Mouse (Mus musculus) neural tube, embryonic 11.5 days (tissue): ENCODE measurements around the gene Lrig2. TPM values are rescaled to one million over a fixed set of nuclear protein-coding genes. Genes with fewer than 3 reads are reported as not detected.

Experiments
- ATAC-seq: fragments of 200-750 bp; cut with Nextera tagmentation; 2 replicates; pipeline ENCODE4 v1.8.0; 2017; ENCODE audit warnings: moderate number of reproducible peaks, mild to moderate bottlenecking, moderate TSS enrichment, moderate library complexity; ENCODE audit not compliant: insufficient read depth, low FRiP score, low TSS enrichment
- DNase-seq: peaks from one replicate; pipeline ENCODE4 v3.0.0-alpha.2; 2015; ENCODE audit warnings: low spot score
- H3K27ac ChIP-seq: fragments of 300-500 bp; sonication (generic); 2 replicates; pipeline ENCODE4 v1.5.1; 2014; ENCODE audit warnings: low read depth, mild to moderate bottlenecking, low read length
- H3K27me3 ChIP-seq: fragments of 300-500 bp; sonication (generic); 2 replicates; pipeline ENCODE4 v1.6.1; 2014; ENCODE audit warnings: mild to moderate bottlenecking, low read length, mixed read lengths; ENCODE audit not compliant: control insufficient read depth, insufficient read depth
- H3K36me3 ChIP-seq: fragments of 300-500 bp; sonication (generic); 2 replicates; pipeline ENCODE4 v1.6.1; 2014; ENCODE audit warnings: mild to moderate bottlenecking, low read length, moderate library complexity, mixed read lengths; ENCODE audit not compliant: control insufficient read depth, insufficient read depth
- H3K4me1 ChIP-seq: fragments of 300-500 bp; sonication (generic); 2 replicates; pipeline ENCODE4 v1.6.1; 2014; ENCODE audit warnings: low read length, mixed read lengths; ENCODE audit not compliant: control insufficient read depth, insufficient read depth
- H3K4me2 ChIP-seq: fragments of 300-500 bp; sonication (generic); 2 replicates; pipeline ENCODE4 v1.6.1; 2014; ENCODE audit warnings: low read depth, mild to moderate bottlenecking, moderate library complexity
- H3K4me3 ChIP-seq: fragments of 300-500 bp; sonication (generic); 2 replicates; pipeline ENCODE4 v1.5.1; 2014; ENCODE audit warnings: low read depth, low read length
- H3K9ac ChIP-seq: fragments of 300-500 bp; sonication (generic); 2 replicates; pipeline ENCODE4 v1.6.1; 2014; ENCODE audit warnings: mild to moderate bottlenecking, low read length
- H3K9me3 ChIP-seq: fragments of 300-500 bp; sonication (generic); 2 replicates; pipeline ENCODE4 v1.6.1; 2016; ENCODE audit warnings: low read length; ENCODE audit not compliant: control insufficient read depth
- WGBS: fragments of 180-500 bp; shearing (Covaris S2); extraction: QIAGEN DNeasy Blood & Tissue Kit; methylation state at CpG from one replicate; pipeline ENCODE4 v1.1.7; 2014; 5-methylcytosine and 5-hydroxymethylcytosine counted together
- polyA plus RNA-seq: library from polyadenylated mRNA; unstranded; fragments of >200 nt; fragmentation: Nextera tagmentation; extraction: Ambion mirVana; gene quantifications from 2 replicates; pipeline ENCODE4 v1.2.1, GENCODE M21; 2014

Lrig2 gene
- polyA plus RNA-seq, 1 experiment from 2014 or later: 30.2 TPM

GRCm38 (mm10) chr3:104407506-104407905 lies 104.2 kb downstream of the Lrig2 start:
- ATAC-seq: no peak

GRCm38 (mm10) chr3:104403582-104403981 lies 108.1 kb downstream of the Lrig2 start:
- H3K9ac ChIP-seq: no peak overlapping the region
- no peaks in the 10 kb centered on the region for H3K27me3 ChIP-seq
- no peak overlapping the region for H3K27ac ChIP-seq
- H3K4me2 ChIP-seq: no peak overlapping the region
- WGBS: 80% methylated on average over 4 of the region's 4 CpGs
- H3K36me3 ChIP-seq: no peaks in the 10 kb centered on the region
- no peaks in the 10 kb centered on the region for H3K4me1 ChIP-seq
- ATAC-seq (no peak), DNase-seq (no peak)
- H3K4me3 ChIP-seq: no peak overlapping the region
- H3K9me3 ChIP-seq: no peaks in the 10 kb centered on the region

More at GRCm38 (mm10) chr3:104407506-104407905, 104.2 kb downstream of the Lrig2 start:
- Histone ChIP-seq H3K4me2 (no peak overlapping the region), H3K4me3 (no peak overlapping the region), H3K9ac (no peak overlapping the region), H3K36me3 (no peaks in the 10 kb centered on the region), H3K27ac (no peak overlapping the region), H3K27me3 (no peaks in the 10 kb centered on the region), H3K9me3 (no peaks in the 10 kb centered on the region), H3K4me1 (no peaks in the 10 kb centered on the region)
- WGBS: 68% methylated on average over 7 of the region's 7 CpGs
- no peak for DNase-seq

DNA sequence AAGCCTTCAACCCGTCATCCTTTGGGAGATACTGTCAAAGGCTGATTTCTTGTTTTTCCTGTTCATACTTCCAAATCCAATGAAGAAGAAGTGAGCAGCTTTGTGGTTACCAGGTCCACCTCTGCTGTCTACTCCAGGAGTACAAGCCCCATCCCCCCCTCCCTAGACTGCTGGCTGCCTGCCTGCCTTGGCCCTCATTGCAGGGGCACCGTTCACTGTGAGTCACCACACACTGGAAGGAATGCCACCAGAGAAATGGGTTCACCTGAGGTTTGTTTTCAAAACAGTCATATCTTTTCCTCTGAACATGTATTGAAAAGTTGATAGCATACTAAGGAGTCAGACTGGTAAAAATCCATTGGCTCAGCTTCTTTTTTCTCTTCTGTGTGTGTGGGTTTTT lies 110.5 kb downstream of the Lrig2 start:
- no peaks in the 10 kb centered on the region for H3K27me3 ChIP-seq
- no peaks in the 10 kb centered on the region for H3K4me1 ChIP-seq
- H3K9me3 ChIP-seq: no peaks in the 10 kb centered on the region
- H3K9ac ChIP-seq: no peak overlapping the region
- ATAC-seq (no peak), DNase-seq (no peak)
- no peaks in the 10 kb centered on the region for H3K36me3 ChIP-seq
- no peak overlapping the region for H3K4me3 ChIP-seq
- H3K27ac ChIP-seq: no peak overlapping the region
- no peak overlapping the region for H3K4me2 ChIP-seq
- 83% methylated on average over 2 of the region's 2 CpGs for WGBS

DNA sequence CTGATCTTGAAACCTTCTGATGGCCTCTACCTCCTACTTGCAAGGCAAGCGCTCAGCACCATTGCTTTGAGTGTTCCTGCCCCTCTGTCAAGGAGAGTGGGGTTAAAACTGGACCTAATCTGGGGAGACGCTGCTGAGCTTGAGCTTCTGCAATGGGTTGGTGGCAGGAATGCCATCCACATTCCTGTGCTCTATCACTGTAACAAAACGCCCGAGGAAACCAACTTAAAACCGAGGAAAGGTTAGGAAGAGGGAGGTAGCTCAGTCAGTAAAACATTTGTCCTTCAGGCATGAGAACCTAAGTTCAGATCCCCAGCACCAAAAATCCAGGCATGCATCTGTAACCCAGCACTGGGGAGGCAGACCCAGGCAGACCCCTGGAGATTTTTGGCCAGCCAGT lies 111.6 kb downstream of the Lrig2 start:
- Histone ChIP-seq H3K27ac (no peak overlapping the region), H3K4me3 (no peak overlapping the region), H3K4me2 (no peak overlapping the region), H3K9me3 (no peaks in the 10 kb centered on the region), H3K4me1 (no peaks in the 10 kb centered on the region), H3K36me3 (no peaks in the 10 kb centered on the region), H3K27me3 (no peaks in the 10 kb centered on the region), H3K9ac (no peak overlapping the region)
- DNase-seq (no peak), ATAC-seq (no peak)
- 83% methylated on average over 5 of the region's 5 CpGs for WGBS

- Histone ChIP-seq H3K4me1 (no peaks in the 10 kb centered on the region), H3K36me3 (no peaks in the 10 kb centered on the region), H3K27me3 (no peaks in the 10 kb centered on the region), H3K4me2 (no peak overlapping the region), H3K27ac (no peak overlapping the region), H3K9ac (no peak overlapping the region), H3K9me3 (no peaks in the 10 kb centered on the region), H3K4me3 (no peak overlapping the region)
- DNase-seq (no peak), ATAC-seq (no peak)
- WGBS: 81% methylated on average over 10 of the region's 10 CpGs
Observed at GRCm38 (mm10) chr3:104399296-104400045, 112.2 kb downstream of the Lrig2 start.

GRCm38 (mm10) chr3:104397316-104397715 lies 114.4 kb downstream of the Lrig2 start:
- Histone ChIP-seq H3K9ac (no peak overlapping the region), H3K36me3 (no peaks in the 10 kb centered on the region), H3K4me3 (no peak overlapping the region), H3K27me3 (no peaks in the 10 kb centered on the region), H3K4me2 (no peak overlapping the region), H3K4me1 (no peaks in the 10 kb centered on the region), H3K9me3 (no peaks in the 10 kb centered on the region), H3K27ac (no peak overlapping the region)
- ATAC-seq: no peak
- WGBS: 90% methylated on average over 9 of the region's 9 CpGs
- DNase-seq: no peak

DNA sequence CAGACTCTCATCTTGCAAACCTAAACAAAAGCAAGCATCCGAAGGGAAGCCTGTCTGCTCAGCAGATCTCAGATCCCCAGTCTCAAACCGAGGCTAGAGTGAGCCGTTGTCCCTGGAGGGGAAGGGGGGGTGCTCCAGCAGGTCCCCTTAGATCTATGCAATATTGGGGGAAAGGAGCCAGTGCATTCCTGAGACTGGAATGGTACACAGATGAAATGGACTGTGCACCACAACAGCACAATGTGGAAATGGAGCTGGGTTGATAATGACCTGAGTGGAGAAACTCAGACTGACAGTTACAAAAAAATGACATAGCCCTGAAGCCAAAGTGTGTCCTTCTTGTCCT lies 115.0 kb downstream of the Lrig2 start:
- no peak overlapping the region for H3K4me3 ChIP-seq
- H3K4me2 ChIP-seq: no peak overlapping the region
- WGBS: 62% methylated on average over 3 of the region's 3 CpGs
- H3K36me3 ChIP-seq: no peaks in the 10 kb centered on the region
- H3K9me3 ChIP-seq: no peaks in the 10 kb centered on the region
- H3K4me1 ChIP-seq: no peaks in the 10 kb centered on the region
- no peak for ATAC-seq
- H3K9ac ChIP-seq: no peak overlapping the region
- no peak overlapping the region for H3K27ac ChIP-seq
- DNase-seq: no peak
- no peaks in the 10 kb centered on the region for H3K27me3 ChIP-seq

DNA sequence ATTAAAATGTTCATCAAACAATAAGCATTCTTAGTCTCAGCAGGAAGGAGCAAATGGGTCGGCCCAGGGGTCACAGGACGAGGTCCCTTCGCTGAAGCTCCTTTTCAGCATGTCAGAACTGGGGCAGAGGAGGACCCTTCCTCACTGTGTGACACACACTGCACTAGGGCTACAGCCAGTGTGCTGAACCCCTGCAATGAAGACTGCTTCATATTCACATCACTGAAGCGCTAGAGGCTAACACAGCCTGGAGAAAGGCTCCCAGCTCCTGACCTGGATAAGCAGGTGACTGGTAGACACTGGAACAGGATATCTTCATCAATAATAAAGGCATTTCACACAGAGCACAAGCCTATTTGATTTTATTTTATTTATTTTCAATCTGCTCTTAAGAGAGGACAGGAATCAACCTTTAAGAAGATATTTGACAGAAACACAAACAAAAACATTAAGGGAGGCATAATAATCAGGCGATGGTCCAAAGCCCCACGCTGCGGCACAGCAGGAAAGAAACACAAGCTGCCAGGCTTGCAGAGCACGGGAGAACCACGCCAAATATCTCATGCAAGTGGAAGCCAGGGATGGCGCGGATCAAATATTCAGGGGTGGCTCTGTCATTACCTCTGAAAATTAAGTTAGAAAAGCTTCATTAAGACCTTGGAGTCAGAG lies 115.5 kb downstream of the Lrig2 start:
- Histone ChIP-seq H3K9me3 (no peaks in the 10 kb centered on the region), H3K27me3 (no peaks in the 10 kb centered on the region), H3K4me3 (no peak overlapping the region), H3K4me2 (no peak overlapping the region), H3K27ac (no peak overlapping the region), H3K4me1 (no peaks in the 10 kb centered on the region), H3K9ac (no peak overlapping the region), H3K36me3 (no peaks in the 10 kb centered on the region)
- no peak for ATAC-seq
- whole genome bisulfite sequencing: 70% methylated on average over 11 of the region's 11 CpGs
- DNase-seq: no peak

GRCm38 (mm10) chr3:104390072-104390471 lies 121.6 kb downstream of the Lrig2 start:
- H3K4me1 ChIP-seq: no peaks in the 10 kb centered on the region
- H3K9me3 ChIP-seq: no peaks in the 10 kb centered on the region
- ATAC-seq (no peak), DNase-seq (no peak)
- 62% methylated on average over 10 of the region's 10 CpGs for whole genome bisulfite sequencing
- H3K27ac ChIP-seq: no peak overlapping the region
- no peak overlapping the region for H3K4me2 ChIP-seq
- no peaks in the 10 kb centered on the region for H3K27me3 ChIP-seq
- H3K36me3 ChIP-seq: no peaks in the 10 kb centered on the region
- no peak overlapping the region for H3K9ac ChIP-seq
- H3K4me3 ChIP-seq: no peak overlapping the region
